Mouse (Mus musculus) layer of hippocampus, adult 11-12 months (tissue): ENCODE measurements around the gene Zc3h4.

Experiments
- DNase-seq: peaks from one replicate; pipeline ENCODE4 v3.0.0; 2022; ENCODE audit warnings: low spot score

Gene Zc3h4

GRCm38 (mm10) chr7:16477628-16478027 lies 76.9 kb downstream of the Zc3h4 start, which contains the start of gene Npas1:
Npas1 (minus strand) TSS chr7:16477728.
- no peak for DNase-seq
